Mouse (Mus musculus): ENCODE results near the gene Olfr266.

The Olfr266 gene

GRCm38 (mm10) chr3:106826187-106826586 is at the start of gene Olfr266:
Gene Olfr266, minus strand, starts transcription at chr3:106826287.
- DNase-seq (ENCODE audit: low spot score) = no peak

GRCm38 (mm10) chr3:106875626-106876025 is 49.5 kb upstream of the Olfr266 start:
- DNase-seq (ENCODE audit: low spot score) = no peak

- peak; percentile 10 for DNase-seq (ENCODE audit: low spot score)
Observed at GRCm38 (mm10) chr3:106872893-106873292, 46.8 kb upstream of the Olfr266 start.

DNA sequence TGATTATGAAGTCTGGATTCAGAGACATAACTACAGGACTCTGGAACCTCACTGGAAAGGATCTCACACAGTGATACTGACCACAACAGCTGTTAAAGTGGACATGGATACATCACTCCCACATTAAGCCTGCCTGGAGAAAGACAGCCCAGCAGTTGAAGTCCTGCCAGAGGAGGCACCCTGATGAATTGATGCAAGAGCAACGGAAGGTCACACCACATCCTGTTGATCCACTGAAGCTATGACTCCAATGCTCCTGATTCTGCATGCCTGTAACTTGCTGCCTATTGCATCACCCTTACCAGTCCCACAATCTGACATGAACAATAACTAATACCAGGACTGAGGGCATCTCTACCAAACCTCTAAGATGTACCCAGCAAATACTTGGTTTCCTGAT is 6.0 kb upstream of the Olfr266 start:
- peak; percentile 15 for DNase-seq (ENCODE audit: low spot score)

DNA sequence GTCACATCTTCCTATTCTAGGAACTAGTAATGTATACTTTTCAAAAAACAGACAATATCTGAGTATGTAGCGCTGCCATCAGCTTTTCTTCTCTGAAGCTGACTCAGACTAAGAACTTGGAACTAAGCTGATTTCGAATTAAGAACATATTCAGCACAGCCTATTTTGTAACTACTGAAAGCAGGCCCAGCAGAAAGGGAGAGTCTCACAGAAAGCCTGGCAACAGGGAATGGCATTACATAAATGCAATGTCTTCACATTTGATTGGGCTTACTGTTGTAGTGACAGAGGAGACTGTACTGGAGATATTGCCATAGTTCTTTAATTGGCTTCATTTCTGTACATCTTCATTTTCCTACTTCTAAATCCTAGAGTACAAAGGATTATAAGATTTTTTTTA is 8.4 kb downstream of the Olfr266 start:
- DNase-seq (ENCODE audit: low spot score) = no peak

GRCm38 (mm10) chr3:106808972-106809695 is 17.0 kb downstream of the Olfr266 start:
- no peak for DNase-seq (ENCODE audit: low spot score)

- no peak for DNase-seq (ENCODE audit: low spot score)
Observed at GRCm38 (mm10) chr3:106798079-106798478, 28.0 kb downstream of the Olfr266 start.

DNA sequence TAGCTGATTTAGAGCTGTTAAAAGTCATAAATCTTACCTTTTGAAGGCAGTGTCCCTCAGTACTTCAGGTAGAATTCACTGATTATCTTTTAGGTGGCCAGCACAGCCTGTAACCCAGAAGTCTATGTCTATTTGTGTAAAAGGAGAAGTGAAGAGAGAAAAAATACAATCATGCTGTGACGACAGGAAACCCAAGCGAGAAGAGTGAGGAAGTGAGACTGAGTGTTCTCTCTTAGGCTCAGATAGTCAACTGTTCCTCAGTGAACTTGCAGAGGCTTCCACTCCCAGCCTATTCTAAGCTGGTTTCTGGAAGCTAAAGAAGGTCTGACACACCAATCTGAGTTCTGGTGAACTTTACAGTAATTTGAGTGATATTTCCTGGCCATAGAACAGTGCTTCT is 36.2 kb downstream of the Olfr266 start, which contains the start of gene Cd53:
TSS of gene Cd53 (minus strand) at position 220 of the 400 bp plus-strand sequence.
- peak; percentile 62 for DNase-seq (ENCODE audit: low spot score)

DNA sequence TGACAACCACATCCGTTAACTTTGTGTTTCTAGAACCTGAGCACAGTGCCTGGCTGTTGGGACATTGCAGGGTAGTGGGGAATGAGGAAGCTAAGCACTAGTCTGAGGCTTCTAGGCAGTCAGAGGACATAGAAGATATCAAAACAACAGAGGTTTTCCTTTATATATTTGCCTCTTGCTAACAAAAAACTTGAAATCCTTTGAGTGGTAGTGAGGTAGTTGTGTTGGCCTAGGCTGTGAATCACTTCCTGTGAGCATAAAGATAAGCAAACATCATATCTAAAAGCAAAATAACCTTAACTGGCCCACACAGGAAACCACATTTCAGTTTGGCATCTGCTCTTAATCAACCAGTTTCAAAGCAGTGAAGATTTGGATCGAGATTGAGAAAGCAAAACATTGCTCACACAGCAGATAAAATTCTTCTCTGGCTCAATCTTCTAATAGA is 37.6 kb downstream of the Olfr266 start:
- peak; percentile 43 for DNase-seq (ENCODE audit: low spot score)

DNA sequence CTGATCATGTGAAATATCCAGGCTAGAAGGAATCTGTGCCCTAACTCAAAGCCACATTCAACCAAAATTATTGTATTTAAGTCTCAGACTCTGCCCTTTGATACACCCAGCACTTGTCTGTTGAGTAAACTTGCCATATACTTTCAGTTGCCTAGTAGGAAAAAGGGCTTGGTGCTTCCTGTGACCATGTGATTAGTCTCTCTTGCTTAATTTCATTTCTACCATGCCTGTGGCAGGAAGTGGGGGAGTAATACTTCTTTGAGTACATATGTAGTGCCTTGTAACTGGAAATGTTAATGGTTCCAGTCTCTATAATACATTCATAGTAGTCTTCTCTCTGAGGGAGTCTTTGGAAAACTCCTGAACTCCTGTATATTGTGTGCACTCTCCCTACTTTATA is 38.1 kb downstream of the Olfr266 start:
- peak; percentile 40 for DNase-seq (ENCODE audit: low spot score)

- DNase-seq (ENCODE audit: low spot score) = peak; percentile 31
Observed at GRCm38 (mm10) chr3:106785130-106785529, 41.0 kb downstream of the Olfr266 start.

DNA sequence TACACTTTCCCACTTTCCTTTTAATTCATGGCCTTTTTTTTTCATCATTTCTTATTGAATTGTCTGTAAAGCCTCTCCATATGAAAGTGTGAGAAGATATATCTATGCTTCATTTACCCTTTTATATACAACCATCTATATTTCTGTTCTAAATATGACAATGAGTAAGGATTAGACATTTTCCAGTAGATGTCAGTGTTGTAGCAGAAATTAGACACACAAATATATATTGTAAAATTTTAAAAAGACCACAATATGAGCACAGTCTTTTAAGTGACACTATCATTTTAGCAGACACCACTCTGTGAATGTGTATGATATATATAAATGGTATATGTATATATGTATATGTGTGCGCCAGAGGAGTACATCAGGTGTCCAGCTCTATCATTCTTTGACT is 54.3 kb downstream of the Olfr266 start:
- no peak for DNase-seq (ENCODE audit: low spot score)

All from lung, postnatal 25 days (tissue).